Mouse (Mus musculus): ENCODE measurements around the gene Abl2. TPM values are rescaled to one million over a fixed set of nuclear protein-coding genes. Genes with fewer than 3 reads are reported as not detected.

The Abl2 gene
- polyA plus RNA-seq, 1 experiment from 2014 or later: 3.8 TPM

Other genes starting within 250 kb of the Abl2 start
- not detected in 2 replicates for gene Nphs2, start 248.1 kb upstream of the Abl2 start, polyA plus RNA-seq (2016; fragmentation: Nextera tagmentation; extraction: Ambion mirVana)
- 667 and 794 TPM in 2 replicates for gene Gm2000, start 192.7 kb upstream of the Abl2 start, polyA plus RNA-seq (2016; fragmentation: Nextera tagmentation; extraction: Ambion mirVana)
- 0.20 and 0.43 TPM in 2 replicates for gene Axdnd1, start 137.6 kb upstream of the Abl2 start, polyA plus RNA-seq (2016; fragmentation: Nextera tagmentation; extraction: Ambion mirVana)
- 45.6 and 60.6 TPM in 2 replicates for gene Soat1, start 84.5 kb upstream of the Abl2 start, polyA plus RNA-seq (2016; fragmentation: Nextera tagmentation; extraction: Ambion mirVana)
- 0.23 and 0.32 TPM in 2 replicates for gene Gm10031, start 34.8 kb upstream of the Abl2 start, polyA plus RNA-seq (2016; fragmentation: Nextera tagmentation; extraction: Ambion mirVana)
- 4.3 and 4.4 TPM in 2 replicates for gene Tor3a, start 115.6 kb downstream of the Abl2 start, polyA plus RNA-seq (2016; fragmentation: Nextera tagmentation; extraction: Ambion mirVana)
- gene Fam20b, start 160.3 kb downstream of the Abl2 start, polyA plus RNA-seq (2016; fragmentation: Nextera tagmentation; extraction: Ambion mirVana): 21.8 and 24.4 TPM in 2 replicates